Mouse (Mus musculus): ENCODE data around the gene Islr.
A peak's percentile ranks its signal among the peaks of the same experiment; 100 is the strongest.
"Not testable (repeated sequence)": the region's sequence is repeated elsewhere in the genome, so short reads cannot be mapped to it uniquely, and the experiment has no call there.

The Islr gene

GRCm38 (mm10) chr9:58203516-58204447 is at the start of gene Islr, which contains the start of gene Islr2:
Gene Islr (minus strand): TSS chr9:58204306.
Gene Islr2 (minus strand): TSS chr9:58204319.
- DNase-seq (ENCODE audit: low read depth, low spot score), result no peak

- DNase-seq (ENCODE audit: low read depth, low spot score), result not testable (repeated sequence)
Measured at GRCm38 (mm10) chr9:58253805-58254122, 49.7 kb upstream of the Islr start.

GRCm38 (mm10) chr9:58253033-58253804 is 49.1 kb upstream of the Islr start, which contains the start of gene Stoml1:
Gene Stoml1 (plus strand): TSS chr9:58253164.
- DNase-seq (ENCODE audit: low read depth, low spot score), result peak; percentile 79

GRCm38 (mm10) chr9:58250730-58251129 is 46.6 kb upstream of the Islr start:
- DNase-seq (ENCODE audit: low read depth, low spot score), result not testable (repeated sequence)

GRCm38 (mm10) chr9:58250322-58250721 is 46.2 kb upstream of the Islr start:
- no peak for DNase-seq (ENCODE audit: low read depth, low spot score)

- DNase-seq (ENCODE audit: low read depth, low spot score), result no peak
Measured at GRCm38 (mm10) chr9:58249592-58250192, 45.6 kb upstream of the Islr start, which contains the start of gene Pml. Gene Pml (minus strand): TSS chr9:58249786.

GRCm38 (mm10) chr9:58248746-58249413 is 44.8 kb upstream of the Islr start:
- DNase-seq (ENCODE audit: low read depth, low spot score), result no peak

GRCm38 (mm10) chr9:58247064-58247759 is 43.1 kb upstream of the Islr start:
- DNase-seq (ENCODE audit: low read depth, low spot score), result no peak

- no peak for DNase-seq (ENCODE audit: low read depth, low spot score)
Measured at GRCm38 (mm10) chr9:58246083-58246591, 42.0 kb upstream of the Islr start.

GRCm38 (mm10) chr9:58243696-58244095 is 39.6 kb upstream of the Islr start:
- DNase-seq (ENCODE audit: low read depth, low spot score), result no peak

GRCm38 (mm10) chr9:58242696-58243095 is 38.6 kb upstream of the Islr start:
- no peak for DNase-seq (ENCODE audit: low read depth, low spot score)

- no peak for DNase-seq (ENCODE audit: low read depth, low spot score)
Measured at GRCm38 (mm10) chr9:58241780-58242485, 37.8 kb upstream of the Islr start.

GRCm38 (mm10) chr9:58234502-58235015 is 30.5 kb upstream of the Islr start:
- no peak for DNase-seq (ENCODE audit: low read depth, low spot score)

- DNase-seq (ENCODE audit: low read depth, low spot score), result no peak
Measured at GRCm38 (mm10) chr9:58232374-58232773, 28.3 kb upstream of the Islr start.

GRCm38 (mm10) chr9:58231746-58232145 is 27.6 kb upstream of the Islr start:
- DNase-seq (ENCODE audit: low read depth, low spot score), result no peak

GRCm38 (mm10) chr9:58228777-58229466 is 24.8 kb upstream of the Islr start:
- DNase-seq (ENCODE audit: low read depth, low spot score), result no peak

- DNase-seq (ENCODE audit: low read depth, low spot score), result no peak
Measured at GRCm38 (mm10) chr9:58225915-58226913, 22.1 kb upstream of the Islr start.

GRCm38 (mm10) chr9:58224356-58224755 is 20.2 kb upstream of the Islr start:
- no peak for DNase-seq (ENCODE audit: low read depth, low spot score)

Measured in brain, embryonic 18.5 days (tissue).